Mouse (Mus musculus): ENCODE results near the gene 2700097O09Rik.

GRCm38 (mm10) chr12:55061006-55061405, 18.9 kb downstream of the 2700097O09Rik start:
- TF ChIP-seq POLR2A (IDR thresholded peaks at IDR 0.05; ENCODE audit: borderline replicate concordance, insufficient read depth, low read length) = no peak
- TF ChIP-seq CTCF (IDR thresholded peaks at IDR 0.05; ENCODE audit: borderline replicate concordance, insufficient read depth, low read depth, low read length) = no peak
